Mouse (Mus musculus) gastrocnemius, adult 2 months (tissue): ENCODE results near the gene Snrnp40. TPM values are rescaled to one million over a fixed set of nuclear protein-coding genes. Genes with fewer than 3 reads are reported as not detected.
A peak's percentile ranks its signal among the peaks of the same experiment; 100 is the strongest.

Source experiments
- DNase-seq: peaks from one replicate; pipeline ENCODE4 v3.0.0; 2022
- H3K27ac ChIP-seq: fragments of 200-600 bp; 2 replicates; pipeline ENCODE4 v1.8.1; 2022; ENCODE audit warnings: mild to moderate bottlenecking
- H3K4me3 ChIP-seq: fragments of 200-600 bp; 2 replicates; pipeline ENCODE4 v1.8.1; 2022; ENCODE audit warnings: mild to moderate bottlenecking, moderate library complexity
- CTCF ChIP-seq: fragments of 200-600 bp; IDR thresholded peaks from 2 replicates; pipeline ENCODE4 v1.8.1; 2022; ENCODE audit warnings: antibody characterized with exemption, mild to moderate bottlenecking, moderate library complexity
- intact Hi-C: fragments of 180-260 bp; cut with DNase I; formaldehyde crosslinking; loops from one replicate; pipeline ENCODE4 v1.15.1; 2025
- long read RNA-seq, 2 experiments: library from polyadenylated mRNA; stranded (forward); transcript quantifications; one replicate each; pipeline ENCODE4 v2.0.0; 2021
- total RNA-seq, 2 experiments: library from RNA; stranded (reverse); gene quantifications; 2 replicates each; pipeline ENCODE4 v1.2.3; 2021

The Snrnp40 gene
- total RNA-seq = 10 to 100 TPM in 1 of 2 experiments, 1 to 10 TPM in 1; 9.5 to 13.0 TPM
- long read RNA-seq, experiment 1, transcript Snrnp40-201 (10 exons, 1,584 nt) = major isoform, 20 of 22 reads
- long read RNA-seq, experiment 1, partial matches to known transcripts = 2 of 22 reads
- long read RNA-seq, experiment 1, other reads (novel, unspliced or antisense) = 0 of 22 reads
- long read RNA-seq, experiment 2, transcript Snrnp40-201 (10 exons, 1,584 nt) = major isoform, 18 of 21 reads
- long read RNA-seq, experiment 2, partial matches to known transcripts = 2 of 21 reads
- long read RNA-seq, experiment 2, other reads (novel, unspliced or antisense) = 1 of 21 reads

GRCm38 (mm10) chr4:130359486-130360237, at the start of gene Snrnp40, which contains the start of gene Zcchc17:
TSS of gene Snrnp40 (plus strand) at chr4:130360132.
TSS of gene Zcchc17 (minus strand) at chr4:130359943.
- peak within 1 kb of the TSS; percentile 93 for H3K27ac ChIP-seq
- peak; percentile 29; the same call in 1 of the 2 replicates for TF ChIP-seq CTCF
- peak within 1 kb of the TSS; percentile 95 for H3K4me3 ChIP-seq
- peak; percentile 99 for DNase-seq
- intact Hi-C loops = no loop called here

- Histone ChIP-seq H3K27ac (peak overlapping the region; percentile 95), H3K4me3 (peak overlapping the region; percentile 87; the same call in 1 of the 2 replicates)
- intact Hi-C loops = no loop called here
- TF ChIP-seq CTCF = no peak
- DNase-seq = peak; percentile 55
Measured at GRCm38 (mm10) chr4:130312526-130312925, 47.4 kb upstream of the Snrnp40 start.

DNA sequence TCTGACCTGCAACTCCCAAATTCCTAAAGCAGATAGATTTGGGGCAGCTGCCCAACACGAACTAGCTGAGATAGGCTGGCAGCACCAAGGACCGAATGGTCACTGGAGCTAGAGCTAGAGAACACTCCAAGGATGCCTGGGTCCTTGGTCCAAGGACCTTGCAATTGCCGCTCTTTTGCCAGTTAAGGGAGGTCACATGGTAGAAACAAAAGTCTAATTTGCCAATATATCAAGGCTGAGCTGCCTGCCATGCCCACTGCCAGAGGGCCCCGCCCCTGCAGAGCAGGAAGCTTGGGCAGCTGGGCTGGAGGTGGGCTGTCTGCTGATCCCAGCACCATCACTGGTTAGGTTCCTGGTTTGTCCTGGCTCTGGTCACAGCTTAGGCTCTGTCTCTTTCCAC, 46.4 kb upstream of the Snrnp40 start:
- no peak for DNase-seq
- intact Hi-C loops = no loop called here
- Histone ChIP-seq H3K27ac (no peak overlapping the region), H3K4me3 (no peak overlapping the region)
- TF ChIP-seq CTCF = no peak

DNA sequence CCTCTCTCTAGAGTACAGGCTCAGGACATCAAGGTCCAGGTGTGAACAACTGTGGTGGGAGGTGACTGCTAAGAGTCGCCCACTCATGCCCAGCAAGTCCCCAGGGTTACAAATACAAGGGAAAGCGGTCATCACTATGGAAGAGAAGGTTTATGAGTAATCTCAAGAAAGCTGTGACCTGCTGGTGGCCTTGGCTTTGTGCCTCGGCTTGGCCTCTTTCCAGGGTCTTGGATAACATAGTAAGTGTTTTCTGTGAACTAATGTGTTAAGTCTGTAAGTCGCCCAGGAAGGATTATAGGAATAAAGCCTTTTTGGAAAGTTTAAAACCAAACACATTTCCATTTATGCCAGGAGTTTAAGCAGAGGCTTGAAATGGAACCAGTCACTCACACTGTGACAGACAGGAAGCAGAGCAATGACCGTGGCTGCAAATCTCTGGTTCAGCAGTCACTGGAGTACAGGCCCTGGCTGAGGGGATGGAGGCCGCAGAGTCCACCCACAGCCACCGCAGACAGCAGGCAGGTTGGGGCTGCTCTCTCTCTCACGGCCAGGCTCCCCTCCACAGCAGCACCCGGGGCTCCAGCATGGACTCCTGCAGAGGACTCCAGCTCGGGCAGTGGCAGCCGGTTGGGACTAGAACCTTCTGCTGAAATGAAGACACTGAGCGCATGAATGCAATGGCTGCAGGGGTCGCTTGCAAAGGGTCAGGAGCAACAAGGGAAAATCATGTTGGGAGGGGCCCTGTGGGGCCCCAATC, 44.0 kb upstream of the Snrnp40 start:
- Histone ChIP-seq H3K27ac (peak overlapping the region; percentile 35), H3K4me3 (no peak overlapping the region)
- intact Hi-C loops = no loop called here
- peak; percentile 41 for DNase-seq
- TF ChIP-seq CTCF = no peak

DNA sequence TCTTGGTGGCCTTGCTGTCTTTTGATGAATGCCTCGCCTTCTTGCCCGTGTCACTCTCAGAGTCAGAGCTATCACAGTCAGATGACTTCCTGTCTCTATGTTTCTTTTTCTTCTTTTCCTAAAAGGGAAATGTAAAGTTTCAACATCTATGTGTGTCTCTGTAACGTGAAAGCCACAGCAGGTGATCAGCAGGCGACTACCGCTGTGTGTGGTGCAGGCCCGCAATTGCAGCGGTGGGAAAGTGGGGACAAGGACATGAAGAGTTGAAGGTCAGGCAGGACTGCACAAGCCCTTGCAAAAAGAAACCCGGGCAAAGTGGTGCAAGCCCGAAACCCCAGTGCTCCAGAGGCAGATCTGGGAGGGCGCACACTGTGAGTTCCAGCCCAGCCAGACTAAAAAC, 43.2 kb upstream of the Snrnp40 start:
- DNase-seq = peak; percentile 16
- intact Hi-C loops = no loop called here
- no peak for TF ChIP-seq CTCF
- H3K4me3 ChIP-seq = no peak overlapping the region
- no peak overlapping the region; the same call in 1 of the 2 replicates for H3K27ac ChIP-seq

DNA sequence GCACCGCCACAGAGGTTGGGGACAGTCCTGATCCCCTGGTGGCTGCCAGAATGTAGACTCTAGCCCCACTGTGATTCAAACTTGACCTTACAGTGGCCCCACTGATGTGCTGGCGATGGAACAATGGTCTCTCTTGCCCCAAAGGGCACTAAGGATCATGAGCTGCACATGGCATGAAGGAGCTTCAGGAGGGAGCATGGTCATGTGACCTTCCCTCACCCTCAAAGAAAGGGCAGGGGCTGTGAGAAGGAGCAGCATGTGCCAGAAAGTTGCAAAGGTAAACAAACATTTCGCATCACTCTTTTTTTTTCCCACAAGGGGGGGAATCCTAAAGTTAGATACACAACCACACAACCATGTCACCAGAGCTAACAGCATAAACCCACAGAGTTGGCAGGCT, 41.8 kb upstream of the Snrnp40 start:
- peak overlapping the region; percentile 79 for H3K27ac ChIP-seq
- no peak overlapping the region for H3K4me3 ChIP-seq
- DNase-seq = no peak
- intact Hi-C loops = no loop called here
- no peak for TF ChIP-seq CTCF

GRCm38 (mm10) chr4:130319564-130319963, 40.4 kb upstream of the Snrnp40 start:
- Histone ChIP-seq H3K27ac (peak overlapping the region; percentile 79), H3K4me3 (no peak overlapping the region)
- no peak for TF ChIP-seq CTCF
- peak; percentile 17 for DNase-seq
- intact Hi-C loops = no loop called here

DNA sequence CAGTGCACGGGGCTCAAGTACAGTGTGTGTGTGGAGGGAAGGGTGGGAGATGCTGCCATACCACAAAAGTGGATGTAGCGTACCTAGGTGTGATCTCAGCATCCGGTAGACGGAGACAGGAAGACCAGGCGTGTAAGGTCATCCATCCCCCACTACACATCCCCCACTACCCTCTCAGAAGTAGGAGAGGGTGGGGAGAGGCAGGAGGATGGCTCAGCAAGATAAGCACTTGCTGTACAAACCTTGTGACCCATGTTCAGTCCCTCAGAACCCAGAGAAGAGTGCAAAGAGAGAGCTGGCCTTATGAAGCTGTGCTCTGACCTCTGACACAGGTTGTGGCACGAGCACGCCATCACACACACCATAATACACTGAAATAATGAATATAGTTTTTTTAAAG, 38.3 kb upstream of the Snrnp40 start:
- TF ChIP-seq CTCF = no peak
- H3K27ac ChIP-seq = no peak overlapping the region
- no peak overlapping the region for H3K4me3 ChIP-seq
- DNase-seq = peak; percentile 5
- intact Hi-C loops = no loop called here

DNA sequence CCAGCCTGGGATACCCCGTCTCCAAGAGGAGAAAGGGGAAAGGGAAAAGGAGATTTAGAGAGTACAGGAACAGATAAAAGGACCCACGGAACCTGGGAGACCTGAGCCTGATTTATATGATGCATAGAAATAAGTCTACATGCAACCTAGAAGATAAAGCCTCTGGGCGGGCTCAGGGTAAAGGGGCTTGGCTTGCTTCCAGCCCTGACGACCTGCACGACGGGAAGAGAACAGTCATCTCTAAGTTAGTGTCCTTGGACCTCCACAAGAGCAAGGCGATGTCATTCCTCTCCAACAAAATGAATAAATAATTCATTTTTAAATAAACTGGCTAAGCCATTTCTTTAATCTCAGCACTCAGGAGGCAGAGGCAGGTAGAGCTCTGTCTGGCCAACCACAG, 37.4 kb upstream of the Snrnp40 start:
- DNase-seq = peak; percentile 15
- Histone ChIP-seq H3K4me3 (no peak overlapping the region), H3K27ac (peak overlapping the region; percentile 79)
- TF ChIP-seq CTCF = no peak
- intact Hi-C loops = no loop called here

DNA sequence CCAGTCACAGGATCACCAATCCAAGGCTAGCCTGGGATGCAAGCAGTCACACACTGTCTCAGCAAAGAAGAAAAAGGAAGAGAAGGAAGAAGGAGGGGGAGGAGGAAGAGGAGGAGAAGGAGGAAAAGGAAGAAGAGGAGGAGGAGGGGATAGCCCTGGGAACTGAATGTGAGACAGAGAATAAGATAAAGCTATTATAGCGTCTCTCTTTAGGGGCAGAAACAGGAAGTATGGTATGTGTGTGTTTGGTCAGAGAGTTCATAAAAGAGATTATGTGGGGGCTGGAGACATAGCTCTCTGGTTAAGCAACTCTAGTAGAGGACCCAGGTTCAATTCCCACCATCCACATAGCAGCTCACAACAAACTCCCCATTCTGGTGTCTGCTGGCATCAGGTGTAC, 36.8 kb upstream of the Snrnp40 start:
- H3K27ac ChIP-seq = peak overlapping the region; percentile 79
- intact Hi-C loops = no loop called here
- no peak for DNase-seq

GRCm38 (mm10) chr4:130323607-130324006, 36.3 kb upstream of the Snrnp40 start:
- Histone ChIP-seq H3K4me3 (no peak overlapping the region), H3K27ac (peak overlapping the region; percentile 79)
- DNase-seq = peak; percentile 57
- intact Hi-C loops = no loop called here
- no peak for TF ChIP-seq CTCF

More for the DNA sequence above, 36.8 kb upstream of the Snrnp40 start:
- no peak for TF ChIP-seq CTCF
- H3K4me3 ChIP-seq = no peak overlapping the region

DNA sequence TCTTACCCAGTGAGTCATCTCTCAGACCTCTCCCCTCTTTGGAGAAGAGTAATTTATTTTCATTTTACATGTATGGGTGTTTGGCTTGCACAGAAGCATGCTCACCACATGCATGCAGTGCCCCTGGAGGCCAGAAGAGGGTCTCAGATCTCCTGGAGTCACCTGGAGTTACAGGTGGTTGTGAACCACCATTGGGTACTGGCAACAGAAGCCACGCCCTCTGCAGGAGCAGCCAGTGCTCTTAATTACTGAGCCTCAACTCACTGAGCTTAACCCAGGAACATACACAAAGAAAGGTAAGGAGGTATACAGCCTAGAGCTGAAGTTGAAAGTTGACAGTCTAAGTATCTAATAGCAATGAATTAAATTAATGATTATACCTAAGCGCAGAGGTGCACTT, 34.5 kb upstream of the Snrnp40 start:
- Histone ChIP-seq H3K27ac (no peak overlapping the region), H3K4me3 (no peak overlapping the region)
- TF ChIP-seq CTCF = no peak
- DNase-seq = peak; percentile 10
- intact Hi-C loops = no loop called here

DNA sequence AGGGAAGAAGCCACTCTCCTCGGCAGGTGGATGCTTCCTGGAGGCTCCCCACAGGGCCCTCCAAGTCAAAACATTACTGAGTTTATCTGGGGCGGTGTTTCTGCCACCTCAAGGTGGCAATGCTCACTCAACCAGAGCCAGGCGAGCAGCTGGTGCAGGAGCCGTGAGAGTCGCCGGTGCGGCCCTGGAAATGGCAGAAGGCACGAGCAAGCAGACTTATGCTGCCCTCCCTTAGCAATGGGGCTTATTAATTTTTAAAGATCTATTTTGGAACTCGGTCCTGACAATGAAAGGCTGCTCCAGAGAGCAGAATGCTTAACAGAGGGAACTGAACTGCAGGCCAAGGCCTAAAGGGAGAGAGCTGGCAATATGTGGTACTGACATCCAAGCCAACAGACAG, 32.6 kb upstream of the Snrnp40 start:
- intact Hi-C loops = no loop called here
- TF ChIP-seq CTCF = peak; percentile 13; the same call in 1 of the 2 replicates
- peak overlapping the region; percentile 65 for H3K27ac ChIP-seq
- no peak overlapping the region for H3K4me3 ChIP-seq
- DNase-seq = peak; percentile 34
